Mouse (Mus musculus) brown adipose tissue, adult 24 weeks (tissue): Measurements from ENCODE around the gene Mlycd. TPM values are rescaled to one million over a fixed set of nuclear protein-coding genes. Genes with fewer than 3 reads are reported as not detected.
A peak's percentile ranks its signal among the peaks of the same experiment; 100 is the strongest.

ENCODE experiments used
- H3K27ac ChIP-seq: fragments of 200-500 bp; replicated peaks from 2 replicates; pipeline ENCODE4 v1.5.1; 2012; ENCODE audit warnings: low read depth, mild to moderate bottlenecking, low read length
- H3K4me1 ChIP-seq: fragments of 200-500 bp; 2 replicates; pipeline ENCODE4 v1.6.1; 2012; ENCODE audit warnings: low read length, mixed read lengths; ENCODE audit not compliant: control insufficient read depth, insufficient read depth, insufficient read length
- H3K4me3 ChIP-seq: fragments of 200-500 bp; 2 replicates; pipeline ENCODE4 v1.5.1; 2012; ENCODE audit warnings: low read depth, mild to moderate bottlenecking, low read length, moderate library complexity; ENCODE audit not compliant: insufficient read depth
- polyA plus RNA-seq: library from polyadenylated mRNA; stranded (reverse); fragments of >200 nt; gene quantifications from 2 replicates; pipeline ENCODE4 v1.2.4, GENCODE M21; 2012; ENCODE audit not compliant: missing spikeins, insufficient read depth, insufficient read length

Gene Mlycd
- polyA plus RNA-seq, 1 experiment = 72.3 TPM

GRCm38 (mm10) chr8:119433582-119434174, 39.0 kb downstream of the Mlycd start, which contains the start of gene Osgin1:
Gene Osgin1 (plus strand): TSS chr8:119434124.
- H3K4me1 ChIP-seq = peaks cover 37% of the 10 kb centered on the region
- H3K27ac ChIP-seq = no peak within 1 kb of the TSS
- H3K4me3 ChIP-seq = no peak within 1 kb of the TSS

GRCm38 (mm10) chr8:119434569-119434968, 39.9 kb downstream of the Mlycd start:
- Histone ChIP-seq H3K4me1 (peaks cover 31% of the 10 kb centered on the region), H3K27ac (no peak overlapping the region), H3K4me3 (no peak overlapping the region)

GRCm38 (mm10) chr8:119435527-119435926, 40.8 kb downstream of the Mlycd start:
- peaks cover 32% of the 10 kb centered on the region for H3K4me1 ChIP-seq

GRCm38 (mm10) chr8:119436331-119436730, 41.7 kb downstream of the Mlycd start:
- Histone ChIP-seq H3K4me3 (peak overlapping the region; percentile 27), H3K4me1 (peaks cover 32% of the 10 kb centered on the region), H3K27ac (peak overlapping the region; percentile 65)

More at GRCm38 (mm10) chr8:119435527-119435926, 40.8 kb downstream of the Mlycd start:
- H3K4me3 ChIP-seq = no peak overlapping the region
- no peak overlapping the region for H3K27ac ChIP-seq

- Histone ChIP-seq H3K27ac (peak overlapping the region; percentile 65), H3K4me3 (peak overlapping the region; percentile 61), H3K4me1 (peaks cover 32% of the 10 kb centered on the region)
Measured at GRCm38 (mm10) chr8:119436933-119437332, 42.3 kb downstream of the Mlycd start.

- Histone ChIP-seq H3K4me1 (peaks cover 32% of the 10 kb centered on the region), H3K4me3 (peak overlapping the region; percentile 61), H3K27ac (peak overlapping the region; percentile 60)
Measured at GRCm38 (mm10) chr8:119437506-119437905, 42.8 kb downstream of the Mlycd start.

- Histone ChIP-seq H3K4me1 (peaks cover 32% of the 10 kb centered on the region), H3K4me3 (no peak overlapping the region), H3K27ac (no peak overlapping the region)
Measured at GRCm38 (mm10) chr8:119438876-119439275, 44.2 kb downstream of the Mlycd start.

DNA sequence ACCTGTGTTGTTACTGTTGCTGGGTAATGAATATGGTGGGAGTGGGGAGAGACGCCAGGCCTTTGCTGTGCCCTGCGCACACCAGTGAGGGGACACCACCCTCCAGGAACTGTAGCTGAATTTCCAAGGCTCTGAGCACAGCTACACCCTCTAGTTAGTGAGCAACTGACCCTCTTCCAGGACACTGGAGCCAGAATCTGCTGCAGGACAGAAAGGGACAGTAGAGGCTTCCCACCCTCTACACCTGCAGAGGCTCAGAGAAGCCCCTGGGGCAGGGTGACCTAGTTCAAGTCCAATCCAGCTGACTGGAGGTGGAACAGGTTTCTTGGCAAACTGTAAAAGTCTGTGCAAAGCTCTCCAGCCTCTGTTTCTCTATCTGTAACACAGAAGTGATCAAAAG, 44.7 kb downstream of the Mlycd start:
- Histone ChIP-seq H3K27ac (no peak overlapping the region), H3K4me1 (peaks cover 32% of the 10 kb centered on the region), H3K4me3 (no peak overlapping the region)

GRCm38 (mm10) chr8:119439893-119440249, 45.2 kb downstream of the Mlycd start:
- peak overlapping the region; percentile 11; the same call in 1 of the 2 replicates for H3K27ac ChIP-seq
- peaks cover 32% of the 10 kb centered on the region for H3K4me1 ChIP-seq
- no peak overlapping the region for H3K4me3 ChIP-seq

- peak overlapping the region; percentile 25; the same call in 1 of the 2 replicates for H3K4me3 ChIP-seq
- H3K27ac ChIP-seq = peak overlapping the region; percentile 11
Measured at GRCm38 (mm10) chr8:119440250-119440951, 45.7 kb downstream of the Mlycd start.

DNA sequence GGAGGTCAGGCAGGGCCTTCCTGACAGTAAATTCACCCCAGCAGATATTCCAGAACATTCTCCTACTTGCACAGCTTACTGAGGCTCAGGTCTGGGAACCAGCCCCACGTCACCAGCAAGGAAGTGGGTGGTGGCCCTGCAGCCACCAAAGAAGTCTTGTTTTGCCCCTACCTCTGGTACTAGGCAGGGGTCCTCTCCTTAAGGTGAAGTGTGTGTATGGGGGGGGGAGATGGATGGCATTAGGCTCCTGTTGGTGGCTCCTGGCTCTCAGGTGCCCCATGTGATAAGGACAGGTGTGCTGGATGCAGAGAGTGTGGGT, 46.2 kb downstream of the Mlycd start:
- Histone ChIP-seq H3K27ac (0 out of 2 replicates have a peak overlapping the region, but pooled peaks have one; percentile 6), H3K4me1 (peaks cover 26% of the 10 kb centered on the region), H3K4me3 (no peak overlapping the region)

More at GRCm38 (mm10) chr8:119440250-119440951, 45.7 kb downstream of the Mlycd start:
- peaks cover 28% of the 10 kb centered on the region for H3K4me1 ChIP-seq

GRCm38 (mm10) chr8:119442013-119442412, 47.3 kb downstream of the Mlycd start:
- Histone ChIP-seq H3K4me3 (no peak overlapping the region), H3K27ac (no peak overlapping the region), H3K4me1 (peaks cover 19% of the 10 kb centered on the region)

GRCm38 (mm10) chr8:119442970-119443369, 48.3 kb downstream of the Mlycd start:
- Histone ChIP-seq H3K4me1 (peaks cover 10% of the 10 kb centered on the region), H3K27ac (no peak overlapping the region)

GRCm38 (mm10) chr8:119446211-119446989, 51.7 kb downstream of the Mlycd start, which contains the start of gene Necab2:
Gene Necab2 (plus strand): TSS chr8:119446719.
- Histone ChIP-seq H3K4me3 (no peak within 1 kb of the TSS), H3K4me1 (no peaks in the 10 kb centered on the region), H3K27ac (no peak within 1 kb of the TSS)

More at GRCm38 (mm10) chr8:119442970-119443369, 48.3 kb downstream of the Mlycd start:
- H3K4me3 ChIP-seq = no peak overlapping the region
